Mouse (Mus musculus) C2C12 (cell line): ENCODE measurements around the gene Tmem120a.

Experiments used
- CEBPB ChIP-seq: IDR thresholded peaks from one replicate; pipeline ENCODE4 v1.6.1; 2011; ENCODE audit warnings: low read depth, mild to moderate bottlenecking, control low read depth, moderate library complexity
- CTCF ChIP-seq: IDR thresholded peaks from one replicate; pipeline ENCODE4 v1.5.1; 2011; ENCODE audit not compliant: control insufficient read depth, insufficient read depth, insufficient read length
- FOSL1 ChIP-seq: IDR thresholded peaks from one replicate; pipeline ENCODE4 v1.8.0; 2011; ENCODE audit warnings: mild to moderate bottlenecking, low read length; ENCODE audit not compliant: poor library complexity, insufficient read depth, severe bottlenecking
- MYOD1 ChIP-seq: IDR thresholded peaks from one replicate; pipeline ENCODE4 v1.6.1; 2011; ENCODE audit warnings: low read depth; ENCODE audit not compliant: control insufficient read depth, insufficient read length

- TF ChIP-seq CTCF, result no peak
- no peak for TF ChIP-seq FOSL1
- TF ChIP-seq CEBPB, result no peak
- no peak for TF ChIP-seq MYOD1
Measured at GRCm38 (mm10) chr5:135761881-135762280, 17.6 kb upstream of the Tmem120a start.
